Mouse (Mus musculus) neural tube, embryonic 15.5 days (tissue): Measurements from ENCODE around the gene Tbc1d1. TPM values are rescaled to one million over a fixed set of nuclear protein-coding genes. Genes with fewer than 3 reads are reported as not detected.
A peak's percentile ranks its signal among the peaks of the same experiment; 100 is the strongest.

Experiments used
- ATAC-seq: fragments of 200-750 bp; cut with Nextera tagmentation; 2 replicates; pipeline ENCODE4 v1.8.0; 2017; ENCODE audit warnings: mild to moderate bottlenecking, moderate TSS enrichment, moderate library complexity; ENCODE audit not compliant: low FRiP score
- H3K27ac ChIP-seq: fragments of 300-500 bp; sonication (generic); replicated peaks from 2 replicates; pipeline ENCODE4 v1.5.1; 2015; ENCODE audit warnings: mild to moderate bottlenecking, inconsistent platforms
- H3K27me3 ChIP-seq: fragments of 300-500 bp; sonication (generic); replicated peaks from 2 replicates; pipeline ENCODE4 v1.6.1; 2015; ENCODE audit warnings: inconsistent platforms
- H3K36me3 ChIP-seq: fragments of 300-500 bp; sonication (generic); 2 replicates; pipeline ENCODE4 v1.6.1; 2015; ENCODE audit warnings: inconsistent platforms
- H3K4me1 ChIP-seq: fragments of 300-500 bp; sonication (generic); 2 replicates; pipeline ENCODE4 v1.6.1; 2015; ENCODE audit warnings: inconsistent platforms
- H3K4me2 ChIP-seq: fragments of 300-500 bp; sonication (generic); 2 replicates; pipeline ENCODE4 v1.6.1; 2015; ENCODE audit warnings: inconsistent platforms, mild to moderate bottlenecking, moderate library complexity
- H3K4me3 ChIP-seq: fragments of 300-500 bp; sonication (generic); replicated peaks from 2 replicates; pipeline ENCODE4 v1.5.1; 2015; ENCODE audit warnings: mild to moderate bottlenecking, inconsistent platforms
- H3K9ac ChIP-seq: fragments of 300-500 bp; sonication (generic); replicated peaks from 2 replicates; pipeline ENCODE4 v1.6.1; 2015; ENCODE audit warnings: mild to moderate bottlenecking, inconsistent platforms
- H3K9me3 ChIP-seq: fragments of 300-500 bp; sonication (generic); replicated peaks from 2 replicates; pipeline ENCODE4 v1.6.1; 2016; ENCODE audit warnings: inconsistent platforms
- WGBS: fragments of 180-500 bp; shearing (Covaris S2); methylation state at CpG from one replicate; pipeline ENCODE4 v1.1.7; 2015; ENCODE audit warnings: mixed read lengths; 5-methylcytosine and 5-hydroxymethylcytosine counted together
- polyA plus RNA-seq: library from polyadenylated mRNA; unstranded; fragments of >200 nt; fragmentation: Nextera tagmentation; extraction: Ambion mirVana; gene quantifications from 2 replicates; pipeline ENCODE4 v1.2.1, GENCODE M21; 2015

Tbc1d1 gene
- polyA plus RNA-seq: 13.5 and 17.0 TPM in 2 replicates

DNA sequence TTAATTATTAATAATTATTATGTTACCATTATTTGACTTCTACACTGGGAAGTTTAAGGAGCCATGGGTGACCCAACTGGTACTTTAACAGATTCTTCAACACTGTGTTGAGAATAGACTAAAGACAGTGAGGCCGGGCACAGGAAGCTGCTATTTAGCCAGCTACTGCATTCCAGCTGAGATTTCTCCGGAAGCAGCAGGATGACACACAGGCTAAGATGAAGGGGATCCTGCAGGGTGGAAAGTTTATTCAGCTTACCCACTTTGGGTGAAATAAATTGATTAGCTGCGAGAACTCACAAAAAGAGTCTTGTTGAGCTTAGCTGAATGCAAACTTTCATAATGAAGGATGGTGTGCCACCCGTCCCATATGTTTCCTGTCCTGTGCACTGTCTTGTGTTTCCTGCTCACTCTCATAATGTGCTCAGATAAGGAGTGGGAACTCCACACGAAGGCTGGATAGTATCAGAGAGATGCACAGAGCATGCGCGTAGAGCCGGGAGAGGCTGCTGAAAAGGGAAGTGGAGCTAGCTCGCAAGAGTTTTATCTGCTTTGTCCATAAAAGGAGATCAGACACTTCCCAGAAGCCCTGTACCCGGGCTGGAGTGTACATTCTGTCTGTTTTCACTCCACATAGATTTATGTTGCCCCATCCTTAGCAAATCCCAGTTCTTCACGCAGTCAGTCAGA lies at the start of gene Tbc1d1:
Gene Tbc1d1 (plus strand): TSS at position 445 of the 690 bp plus-strand sequence.
- H3K36me3 ChIP-seq: no peaks in the 10 kb centered on the region
- H3K9ac ChIP-seq: no peak within 1 kb of the TSS
- no peaks in the 10 kb centered on the region for H3K9me3 ChIP-seq
- 51% methylated on average over 11 of the region's 11 CpGs for WGBS
- H3K4me1 ChIP-seq: peaks cover 23% of the 10 kb centered on the region
- no peak for ATAC-seq
- H3K27me3 ChIP-seq: peaks cover 13% of the 10 kb centered on the region
- no peak within 1 kb of the TSS for H3K4me3 ChIP-seq
- H3K27ac ChIP-seq: no peak within 1 kb of the TSS
- peak within 1 kb of the TSS; percentile 14 for H3K4me2 ChIP-seq

DNA sequence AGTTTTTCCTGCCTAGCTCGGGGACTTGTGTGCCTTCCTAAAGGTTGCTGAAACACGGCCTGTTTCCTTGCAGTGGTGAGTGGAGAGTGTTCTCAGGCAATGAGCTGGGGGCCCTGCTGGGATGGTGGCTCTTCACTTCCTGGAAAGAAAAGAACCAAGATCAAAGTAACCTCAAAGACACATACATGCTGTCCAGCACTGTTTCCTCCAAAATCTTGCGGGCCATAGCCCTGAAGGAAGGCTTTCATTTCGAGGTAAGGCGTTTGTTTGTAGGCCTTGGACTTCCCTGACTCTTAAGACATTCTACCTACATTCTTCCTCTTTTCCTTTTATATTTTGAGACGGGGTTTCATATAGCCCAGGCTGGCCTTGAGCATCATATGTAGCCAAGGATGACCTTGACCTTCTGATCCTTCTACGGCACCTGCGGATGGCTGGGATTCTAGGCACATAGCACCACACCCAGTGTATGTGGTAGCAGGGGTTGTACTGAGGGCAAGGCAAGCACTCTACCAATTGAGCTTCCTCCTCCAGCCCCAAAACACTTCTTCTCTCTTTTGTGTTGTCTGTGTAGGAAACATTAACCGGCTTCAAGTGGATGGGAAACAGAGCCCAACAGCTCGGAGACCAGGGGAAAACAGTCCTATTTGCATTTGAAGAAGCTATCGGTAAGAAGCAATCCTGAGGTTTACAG lies 48.4 kb upstream of the Tbc1d1 start:
- Histone ChIP-seq H3K9me3 (no peaks in the 10 kb centered on the region), H3K27me3 (no peaks in the 10 kb centered on the region), H3K4me1 (no peaks in the 10 kb centered on the region), H3K9ac (no peak overlapping the region), H3K27ac (no peak overlapping the region), H3K4me2 (no peak overlapping the region), H3K36me3 (peaks cover 62% of the 10 kb centered on the region), H3K4me3 (no peak overlapping the region)
- 90% methylated on average over 11 of the region's 11 CpGs for WGBS
- ATAC-seq: no peak

- Histone ChIP-seq H3K4me2 (no peak overlapping the region), H3K4me3 (no peak overlapping the region), H3K27me3 (no peaks in the 10 kb centered on the region), H3K9ac (no peak overlapping the region), H3K27ac (no peak overlapping the region), H3K9me3 (no peaks in the 10 kb centered on the region), H3K4me1 (no peaks in the 10 kb centered on the region), H3K36me3 (peaks cover 66% of the 10 kb centered on the region)
- WGBS: 48% methylated on average over 3 of the region's 3 CpGs
- ATAC-seq: no peak
These were observed 46.9 kb upstream of the Tbc1d1 start for GRCm38 (mm10) chr5:64109217-64109616.

GRCm38 (mm10) chr5:64112360-64112759 lies 43.7 kb upstream of the Tbc1d1 start:
- Histone ChIP-seq H3K4me3 (no peak overlapping the region), H3K9me3 (peaks cover 16% of the 10 kb centered on the region; the same call in 1 of the 2 replicates), H3K36me3 (peaks cover 76% of the 10 kb centered on the region), H3K27ac (no peak overlapping the region), H3K27me3 (no peaks in the 10 kb centered on the region), H3K4me1 (no peaks in the 10 kb centered on the region), H3K4me2 (no peak overlapping the region), H3K9ac (no peak overlapping the region)
- no peak for ATAC-seq
- WGBS: 88% methylated on average over 3 of the region's 3 CpGs

GRCm38 (mm10) chr5:64114210-64114609 lies 41.9 kb upstream of the Tbc1d1 start:
- Histone ChIP-seq H3K9ac (no peak overlapping the region), H3K27me3 (no peaks in the 10 kb centered on the region), H3K4me1 (no peaks in the 10 kb centered on the region), H3K27ac (no peak overlapping the region), H3K4me2 (no peak overlapping the region), H3K36me3 (peaks cover 64% of the 10 kb centered on the region), H3K9me3 (peaks cover 18% of the 10 kb centered on the region; the same call in 1 of the 2 replicates), H3K4me3 (no peak overlapping the region)
- 98% methylated on average over 6 of the region's 6 CpGs for WGBS
- ATAC-seq: no peak

- no peak overlapping the region for H3K4me3 ChIP-seq
- H3K9ac ChIP-seq: no peak overlapping the region
- no peak overlapping the region for H3K27ac ChIP-seq
- H3K4me1 ChIP-seq: no peaks in the 10 kb centered on the region
- H3K9me3 ChIP-seq: peaks cover 18% of the 10 kb centered on the region; the same call in 1 of the 2 replicates
- no peak for ATAC-seq
- H3K27me3 ChIP-seq: no peaks in the 10 kb centered on the region
- 53% methylated on average over 1 of the region's 1 CpGs for WGBS
- H3K4me2 ChIP-seq: no peak overlapping the region
- peaks cover 49% of the 10 kb centered on the region for H3K36me3 ChIP-seq
These were observed 38.9 kb upstream of the Tbc1d1 start for GRCm38 (mm10) chr5:64117191-64117590.

- 66% methylated on average over 5 of the region's 5 CpGs for WGBS
- Histone ChIP-seq H3K9me3 (0 out of 2 replicates have a peak, but pooled peaks cover 2% of the 10 kb centered on the region), H3K4me3 (no peak overlapping the region), H3K36me3 (peaks cover 19% of the 10 kb centered on the region), H3K9ac (no peak overlapping the region), H3K27ac (no peak overlapping the region), H3K27me3 (no peaks in the 10 kb centered on the region), H3K4me2 (no peak overlapping the region), H3K4me1 (no peaks in the 10 kb centered on the region)
- ATAC-seq: no peak
These were observed 30.3 kb upstream of the Tbc1d1 start for GRCm38 (mm10) chr5:64125783-64126182.

DNA sequence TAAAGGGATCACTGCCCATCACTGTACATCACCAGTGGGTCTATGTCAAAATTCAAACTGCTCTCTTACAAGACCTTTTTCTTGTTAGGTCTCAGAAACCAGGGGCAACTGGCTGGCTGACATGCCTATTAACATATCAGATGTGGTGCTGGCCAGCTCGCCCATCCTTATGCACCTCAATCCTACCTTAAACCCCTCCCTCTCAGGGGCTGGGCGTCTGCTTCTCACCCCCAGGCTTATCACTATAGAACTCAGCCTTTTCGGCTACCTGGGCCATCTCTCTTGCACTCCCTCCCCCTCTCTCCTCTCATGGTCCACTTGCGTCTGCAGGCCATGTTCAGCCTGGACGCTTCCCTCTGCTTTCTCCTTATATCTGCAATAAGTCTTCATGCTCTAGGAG lies 24.6 kb upstream of the Tbc1d1 start:
- H3K27ac ChIP-seq: peak overlapping the region; percentile 24; the same call in 1 of the 2 replicates
- H3K4me1 ChIP-seq: peaks cover 14% of the 10 kb centered on the region; the same call in 1 of the 2 replicates
- ATAC-seq: peak; percentile 51; the same call in 1 of the 2 replicates
- 56% methylated on average over 5 of the region's 5 CpGs for WGBS
- H3K9ac ChIP-seq: no peak overlapping the region
- H3K4me2 ChIP-seq: no peak overlapping the region
- no peak overlapping the region for H3K4me3 ChIP-seq
- 0 out of 2 replicates have a peak, but pooled peaks cover 2% of the 10 kb centered on the region for H3K9me3 ChIP-seq
- peaks cover 15% of the 10 kb centered on the region for H3K36me3 ChIP-seq
- no peaks in the 10 kb centered on the region for H3K27me3 ChIP-seq

DNA sequence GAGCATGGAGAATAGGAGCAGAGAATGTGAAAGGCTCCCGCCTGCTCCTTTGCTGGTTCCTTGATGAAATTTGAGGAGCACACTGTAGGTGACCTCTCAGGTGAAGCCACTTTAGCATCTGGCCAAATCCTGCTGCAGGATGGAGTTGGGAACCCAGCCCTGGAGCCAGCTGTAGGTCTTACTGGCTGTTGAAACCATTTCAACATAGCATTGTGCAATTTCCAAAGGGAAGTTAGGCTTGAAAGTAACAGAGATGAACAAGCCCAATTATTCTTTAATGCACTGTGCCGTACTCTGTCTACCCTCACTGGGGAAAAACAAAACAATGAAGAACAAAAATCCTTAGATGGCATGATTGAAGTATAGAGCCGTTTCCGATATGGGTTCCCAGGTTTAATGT lies 22.2 kb upstream of the Tbc1d1 start:
- no peak overlapping the region for H3K9ac ChIP-seq
- peaks cover under 1% of the 10 kb centered on the region; the same call in 1 of the 2 replicates for H3K36me3 ChIP-seq
- H3K4me3 ChIP-seq: no peak overlapping the region
- H3K4me2 ChIP-seq: no peak overlapping the region
- no peaks in the 10 kb centered on the region for H3K27me3 ChIP-seq
- H3K9me3 ChIP-seq: no peaks in the 10 kb centered on the region
- ATAC-seq: no peak
- H3K4me1 ChIP-seq: peaks cover 14% of the 10 kb centered on the region; the same call in 1 of the 2 replicates
- H3K27ac ChIP-seq: no peak overlapping the region
- WGBS: 85% methylated on average over 4 of the region's 4 CpGs

DNA sequence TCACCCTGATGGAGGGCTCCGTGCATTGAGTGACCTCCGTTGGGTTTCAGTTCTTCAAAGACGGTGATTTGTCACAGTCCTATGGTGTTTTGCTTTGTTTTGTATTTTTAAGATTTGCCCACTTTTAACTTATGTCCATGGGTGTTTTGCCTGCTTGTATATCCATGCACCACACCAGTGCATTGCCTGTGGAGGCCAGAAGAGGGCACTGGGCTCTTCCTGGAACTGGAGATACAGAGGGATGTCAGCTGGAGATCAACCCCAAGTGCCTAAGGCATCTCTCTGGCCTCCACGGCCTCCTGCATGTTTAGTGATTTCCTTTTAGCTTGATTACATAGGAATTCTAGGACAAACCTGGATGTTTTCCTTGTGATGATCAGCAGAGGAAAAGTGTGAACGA lies 19.8 kb upstream of the Tbc1d1 start:
- no peak for ATAC-seq

DNA sequence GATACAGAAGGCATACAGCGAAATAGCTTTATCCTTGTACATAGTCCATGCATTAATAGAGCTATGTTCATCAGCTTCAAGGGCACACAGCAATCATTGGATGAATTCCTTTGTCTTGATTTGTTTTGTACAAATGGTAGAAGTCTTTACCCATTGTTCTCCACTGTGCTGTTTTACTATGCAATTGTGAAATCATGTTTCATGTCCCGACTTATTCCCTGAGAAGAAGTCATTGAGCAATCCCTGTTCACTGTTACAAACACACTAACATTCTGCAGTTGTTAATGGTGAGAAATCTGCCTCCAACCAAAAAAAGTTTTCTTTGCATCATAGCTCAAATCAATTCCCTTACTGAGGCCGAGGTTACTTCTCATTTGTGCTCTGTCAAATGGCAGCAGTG lies 15.9 kb upstream of the Tbc1d1 start:
- Histone ChIP-seq H3K27me3 (no peaks in the 10 kb centered on the region), H3K9ac (no peak overlapping the region), H3K9me3 (no peaks in the 10 kb centered on the region), H3K4me3 (no peak overlapping the region), H3K36me3 (no peaks in the 10 kb centered on the region), H3K27ac (no peak overlapping the region), H3K4me1 (no peaks in the 10 kb centered on the region), H3K4me2 (no peak overlapping the region)
- no peak for ATAC-seq
- WGBS: 79% methylated on average over 3 of the region's 3 CpGs

More for the DNA sequence above, 19.8 kb upstream of the Tbc1d1 start:
- no peaks in the 10 kb centered on the region for H3K27me3 ChIP-seq
- H3K4me3 ChIP-seq: no peak overlapping the region
- no peaks in the 10 kb centered on the region for H3K9me3 ChIP-seq
- H3K9ac ChIP-seq: no peak overlapping the region
- no peak overlapping the region for H3K4me2 ChIP-seq
- peaks cover 11% of the 10 kb centered on the region; the same call in 1 of the 2 replicates for H3K4me1 ChIP-seq
- 82% methylated on average over 5 of the region's 5 CpGs for WGBS
- no peak overlapping the region for H3K27ac ChIP-seq
- H3K36me3 ChIP-seq: no peaks in the 10 kb centered on the region

DNA sequence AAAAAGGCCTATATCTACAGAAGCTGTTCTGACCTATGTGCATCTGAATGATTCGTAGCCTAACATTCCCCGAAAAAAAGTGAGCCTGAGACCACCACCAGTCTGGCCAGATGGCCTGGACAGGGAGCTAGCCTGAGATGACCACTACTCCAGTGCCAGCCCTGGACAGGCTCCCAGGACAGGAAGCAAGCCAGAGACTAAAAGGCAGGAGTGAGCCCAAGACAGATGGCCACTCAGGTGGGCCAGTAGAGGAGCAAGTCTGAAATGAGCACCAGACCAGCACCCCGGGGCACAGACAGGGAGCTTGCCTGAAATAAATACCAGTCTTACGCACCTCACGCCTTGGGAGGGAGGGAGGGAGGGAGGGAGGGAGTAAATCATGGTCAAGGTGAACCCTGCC lies 11.8 kb upstream of the Tbc1d1 start:
- ATAC-seq: no peak
- H3K27ac ChIP-seq: no peak overlapping the region
- H3K27me3 ChIP-seq: no peaks in the 10 kb centered on the region
- H3K36me3 ChIP-seq: no peaks in the 10 kb centered on the region
- no peak overlapping the region for H3K4me2 ChIP-seq
- H3K9ac ChIP-seq: no peak overlapping the region
- H3K9me3 ChIP-seq: no peaks in the 10 kb centered on the region
- no peak overlapping the region for H3K4me3 ChIP-seq
- H3K4me1 ChIP-seq: no peaks in the 10 kb centered on the region
- 78% methylated on average over 5 of the region's 5 CpGs for WGBS
